Mouse (Mus musculus) liver, adult 2 months (tissue): Measurements from ENCODE around the gene Hscb.

Source experiments
- CTCF ChIP-seq: fragments of 200-500 bp; IDR thresholded peaks from 2 replicates; pipeline ENCODE4 v1.5.1; 2011; ENCODE audit warnings: low read depth, low read length, control low read depth
- POLR2A ChIP-seq: fragments of 200-500 bp; IDR thresholded peaks from 2 replicates; pipeline ENCODE4 v1.6.1; 2011; ENCODE audit warnings: low read length, control low read depth; ENCODE audit not compliant: insufficient read depth; ENCODE audit errors: extremely low read depth

- peak; percentile 46; the same call in 1 of the 2 replicates for TF ChIP-seq POLR2A
- TF ChIP-seq CTCF = no peak
These were observed 31.4 kb downstream of the Hscb start for GRCm38 (mm10) chr5:110808061-110808631.
